Mouse (Mus musculus): Measurements from ENCODE around the gene Vmn1r37. TPM values are rescaled to one million over a fixed set of nuclear protein-coding genes. Genes with fewer than 3 reads are reported as not detected.
"Not testable (repeated sequence)": the region's sequence is repeated elsewhere in the genome, so short reads cannot be mapped to it uniquely, and the experiment has no call there.

The Vmn1r37 gene
- total RNA-seq (2022): not detected

DNA sequence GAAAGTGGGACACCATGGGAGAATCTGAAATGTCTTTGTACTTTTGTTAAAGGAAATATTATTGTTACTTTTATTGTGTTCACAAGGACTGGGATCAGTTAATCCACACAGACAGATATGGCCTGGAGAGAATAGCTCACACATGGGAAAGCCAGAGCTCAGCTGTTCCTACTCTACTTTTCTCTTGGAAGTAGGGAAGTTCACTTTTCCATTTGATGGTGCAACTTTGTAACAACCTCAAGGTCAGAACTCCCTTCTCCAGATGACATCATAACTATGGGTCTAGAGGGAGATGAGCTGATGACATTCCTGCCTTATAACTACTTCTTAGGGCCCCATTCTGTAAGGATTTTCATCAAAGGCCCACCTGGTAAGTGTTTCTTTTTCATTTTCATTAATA, at the start of gene Vmn1r37:
Gene Vmn1r37, plus strand, starts transcription at position 301 of the 400 bp plus-strand sequence.
- DNase-seq (ENCODE audit: low spot score in 2 of 2): not testable (repeated sequence)

DNA sequence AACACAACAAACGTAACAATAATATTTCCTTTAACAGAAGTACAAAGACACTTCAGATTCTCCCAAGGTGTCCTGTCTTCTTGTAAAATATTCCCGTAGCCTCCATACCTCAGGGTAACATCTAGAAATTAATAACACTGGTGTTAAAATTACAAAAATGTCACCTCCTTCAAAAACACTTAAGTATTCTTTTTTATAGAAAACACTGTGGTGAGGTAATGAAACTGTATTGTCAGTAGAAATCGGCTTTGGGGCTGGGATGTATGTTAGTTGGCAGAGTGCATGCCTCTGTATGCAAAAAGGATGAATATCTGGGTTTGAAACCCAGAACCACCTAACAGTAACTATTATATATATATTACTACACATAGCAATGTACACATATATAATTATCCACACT, 43.4 kb upstream of the Vmn1r37 start, which contains the start of gene Vmn1r35:
Gene Vmn1r35, minus strand, starts transcription at position 101 of the 400 bp plus-strand sequence.
- no peak for DNase-seq (ENCODE audit: low spot score in 2 of 2)

DNA sequence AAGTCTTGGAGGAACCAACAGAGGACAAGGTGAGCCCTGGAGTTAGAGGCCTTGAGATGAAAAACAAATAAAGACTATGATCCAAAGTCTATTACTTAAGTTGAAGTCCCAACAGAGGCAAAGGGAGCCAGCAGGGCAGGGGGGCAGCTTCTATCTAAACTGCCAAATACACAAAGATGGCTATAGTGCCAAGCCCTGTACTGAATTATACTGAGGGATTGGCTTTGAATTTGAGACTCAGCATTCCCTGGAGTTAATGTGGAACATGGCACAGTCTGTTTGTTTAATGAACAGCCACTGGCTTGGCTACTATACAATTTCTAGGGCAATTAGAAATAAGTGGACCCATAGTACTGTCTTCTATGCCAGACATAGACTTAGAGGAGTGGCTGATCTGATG, 20.3 kb upstream of the Vmn1r37 start:
- DNase-seq (ENCODE audit: low spot score in 2 of 2): no peak

DNA sequence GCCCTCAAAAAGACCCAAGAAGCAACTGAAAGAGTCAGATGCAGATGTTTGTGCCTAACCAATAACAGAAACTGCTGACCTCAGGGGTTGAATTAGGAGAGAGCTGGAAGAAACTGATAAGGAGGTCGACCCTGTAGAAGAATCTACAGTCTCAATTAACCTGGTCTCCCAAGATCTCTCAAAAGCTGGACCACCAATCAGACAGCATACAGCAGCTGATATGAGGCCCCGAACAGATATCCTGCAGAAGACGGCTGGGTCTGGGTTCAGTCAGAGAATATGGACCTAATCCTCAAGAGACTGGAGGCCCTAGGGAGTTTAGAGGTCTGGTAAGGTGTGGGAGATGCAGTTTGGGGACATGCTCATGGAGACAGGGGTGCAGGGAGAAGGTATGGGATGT, 15.3 kb upstream of the Vmn1r37 start:
- DNase-seq (ENCODE audit: low spot score in 2 of 2): no peak

DNA sequence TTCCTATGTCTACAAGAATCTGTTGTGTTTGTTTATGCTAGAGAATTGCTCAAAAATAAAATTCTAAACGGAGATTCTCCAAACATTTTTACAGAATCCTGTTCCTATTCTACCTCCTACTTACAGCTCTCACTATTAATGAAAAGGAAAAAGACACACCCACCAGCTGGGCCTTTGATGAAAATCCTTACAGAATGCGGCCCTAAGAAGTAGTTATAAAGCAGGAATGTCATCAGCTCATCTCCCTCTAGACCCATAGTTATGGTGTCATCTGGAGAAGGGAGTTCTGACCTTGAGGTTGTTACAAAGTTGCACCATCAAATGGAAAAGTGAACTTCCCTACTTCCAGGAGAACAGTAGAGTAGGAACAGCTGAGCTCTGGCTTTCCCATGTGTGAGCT, 10.1 kb upstream of the Vmn1r37 start, which contains the start of gene Vmn1r36:
Gene Vmn1r36, minus strand, starts transcription at position 101 of the 400 bp plus-strand sequence.
- not testable (repeated sequence) for DNase-seq (ENCODE audit: low spot score in 2 of 2)

DNA sequence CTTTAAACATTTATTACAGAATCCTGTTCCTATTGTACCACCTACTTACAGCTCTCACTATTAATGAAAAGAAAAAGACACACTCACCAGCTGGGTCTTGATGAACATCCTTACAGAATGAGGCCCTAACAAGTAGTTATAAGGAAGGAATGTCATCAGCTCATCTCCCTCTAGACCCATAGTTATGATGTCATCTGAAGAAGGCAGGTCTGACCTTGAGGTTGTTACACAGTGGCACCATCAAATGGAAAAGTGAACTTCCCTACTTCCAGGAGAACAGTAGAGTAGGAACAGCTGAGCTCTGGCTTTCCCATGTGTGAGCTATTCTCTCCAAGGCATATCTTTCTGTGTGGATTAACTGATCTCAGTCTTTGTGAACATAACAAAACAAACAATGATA, 53.3 kb downstream of the Vmn1r37 start, which contains the start of gene Vmn1r38:
Gene Vmn1r38, minus strand, starts transcription at position 101 of the 400 bp plus-strand sequence.
- not testable (repeated sequence) for DNase-seq (ENCODE audit: low spot score in 2 of 2)

Other genes starting within 250 kb of the Vmn1r37 start
- 1 to 10 TPM; 5.8 to 7.4 (median 6.9) TPM for gene Mad2l1, start 194.0 kb upstream of the Vmn1r37 start, total RNA-seq (2022)
- not detected for gene Vmn1r32, start 169.3 kb upstream of the Vmn1r37 start, total RNA-seq (2022)
- not detected for gene Vmn1r33, start 111.1 kb upstream of the Vmn1r37 start, total RNA-seq (2022)
- gene Vmn1r34, start 85.5 kb upstream of the Vmn1r37 start, total RNA-seq (2022): not detected
- not detected for gene Vmn1r35, start 43.5 kb upstream of the Vmn1r37 start, total RNA-seq (2022)
- gene Vmn1r36, start 10.2 kb upstream of the Vmn1r37 start, total RNA-seq (2022): not detected
- not detected for gene Vmn1r38, start 53.2 kb downstream of the Vmn1r37 start, total RNA-seq (2022)
- gene Vmn1r39, start 81.2 kb downstream of the Vmn1r37 start, total RNA-seq (2022): not detected
- gene Gng12, start 167.0 kb downstream of the Vmn1r37 start, total RNA-seq (2022): 10 to 100 TPM; 56.7 to 75.5 (median 67.9) TPM